Mouse (Mus musculus): ENCODE data around the gene Gpr155.

Gene Gpr155

DNA sequence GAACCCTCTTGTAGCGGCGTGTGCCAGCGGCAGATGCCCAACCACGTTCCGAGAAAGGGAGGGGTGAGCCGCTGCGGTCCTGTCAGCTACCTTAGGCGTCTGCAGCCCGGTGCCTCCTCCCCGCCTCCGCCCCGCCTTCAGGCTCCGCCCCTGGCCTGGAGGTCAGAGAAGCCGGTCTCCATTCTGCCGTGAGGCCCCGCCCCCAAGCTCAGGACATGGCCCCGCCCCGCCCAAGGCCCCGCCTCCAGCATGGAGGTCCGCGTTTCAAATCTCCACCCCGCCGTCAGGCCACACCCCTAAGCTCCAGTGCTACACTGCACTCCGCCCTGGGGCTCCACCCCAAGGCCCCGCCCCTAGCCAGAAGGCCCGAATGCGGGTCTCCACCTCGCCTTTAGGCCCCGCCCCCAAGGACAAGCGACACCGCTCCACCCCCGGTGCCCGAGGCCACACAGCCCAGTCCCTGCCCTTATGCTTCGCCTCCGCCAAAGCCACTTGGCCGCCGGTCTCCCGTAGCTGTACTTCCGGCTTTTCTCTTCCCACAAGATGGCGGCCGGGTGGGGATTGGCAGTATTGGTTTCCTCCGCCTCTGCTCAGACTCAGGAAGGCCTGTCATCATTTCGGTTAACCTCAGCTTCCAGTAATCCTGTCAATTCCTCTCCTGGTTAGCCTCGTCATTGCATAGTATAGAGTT, at the start of gene Gpr155:
Gpr155 (minus strand) TSS at position 217 of the 691 bp plus-strand sequence.
- DNase-seq = peak; percentile 100

GRCm38 (mm10) chr2:73435847-73436246, 49.5 kb upstream of the Gpr155 start:
- DNase-seq = no peak

GRCm38 (mm10) chr2:73431959-73432396, 45.6 kb upstream of the Gpr155 start:
- peak in 1 of 2 experiments; percentile 14 for DNase-seq

DNA sequence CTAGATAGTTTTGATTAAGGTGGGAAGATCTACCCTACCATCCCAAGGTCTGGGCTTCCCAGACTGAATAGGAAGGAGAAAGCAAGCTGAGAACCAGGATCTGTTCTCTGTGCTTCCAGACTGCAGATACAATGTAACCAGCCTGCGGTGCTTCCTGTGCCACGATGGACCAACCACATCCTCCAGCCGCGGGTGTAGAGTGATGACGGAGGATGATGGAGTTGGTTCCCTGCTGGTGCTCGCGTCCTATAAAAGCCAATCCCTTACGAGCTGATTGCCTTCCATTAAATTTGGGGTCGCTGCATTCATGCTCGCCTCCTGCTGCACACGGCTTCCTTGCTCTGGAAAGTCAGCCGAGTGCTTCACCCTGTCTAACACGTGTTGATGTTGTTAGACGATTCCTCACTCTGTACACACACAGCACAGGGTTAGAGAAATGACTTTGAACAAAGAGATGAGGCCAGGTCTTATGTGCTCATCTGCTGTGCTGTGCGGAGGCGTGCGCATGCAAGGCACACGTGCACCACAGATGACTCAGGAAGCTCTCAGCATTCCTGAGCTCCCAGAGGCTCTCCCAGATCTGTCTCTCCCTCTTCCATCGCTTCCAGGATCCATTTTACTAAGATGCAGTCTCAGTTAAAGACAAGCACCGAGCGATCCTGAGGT, 42.6 kb upstream of the Gpr155 start:
- no peak for DNase-seq

GRCm38 (mm10) chr2:73427293-73427692, 40.9 kb upstream of the Gpr155 start:
- DNase-seq = peak; percentile 21 to 54

- DNase-seq = no peak
Observed at GRCm38 (mm10) chr2:73425822-73426221, 39.5 kb upstream of the Gpr155 start.

DNA sequence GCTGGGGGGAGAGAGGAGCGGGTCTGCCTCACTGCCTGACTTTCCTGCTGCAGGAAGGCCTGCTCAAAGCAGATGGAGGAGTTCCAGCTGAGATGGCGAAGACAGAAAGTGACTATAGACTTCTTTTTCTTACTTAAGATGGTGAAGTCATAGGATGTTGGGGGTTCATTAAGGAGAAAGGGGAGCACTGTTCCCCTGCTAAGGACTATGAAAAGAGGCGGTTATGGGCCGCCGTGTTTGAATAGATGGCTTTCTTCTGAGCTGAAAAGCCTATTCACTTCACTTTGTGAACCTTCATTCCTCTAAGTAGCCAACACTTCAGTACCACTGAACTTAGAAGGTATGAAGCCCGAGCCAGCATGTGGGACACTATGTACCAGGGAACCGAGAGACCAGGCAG, 33.4 kb upstream of the Gpr155 start:
- no peak for DNase-seq

- DNase-seq = peak in 1 of 2 experiments; percentile 34
Observed at GRCm38 (mm10) chr2:73419285-73419684, 32.9 kb upstream of the Gpr155 start.

GRCm38 (mm10) chr2:73415892-73416291, 29.5 kb upstream of the Gpr155 start:
- DNase-seq = no peak

- DNase-seq = no peak
Observed at GRCm38 (mm10) chr2:73410076-73410475, 23.7 kb upstream of the Gpr155 start.

GRCm38 (mm10) chr2:73407662-73408061, 21.3 kb upstream of the Gpr155 start:
- no peak for DNase-seq

DNA sequence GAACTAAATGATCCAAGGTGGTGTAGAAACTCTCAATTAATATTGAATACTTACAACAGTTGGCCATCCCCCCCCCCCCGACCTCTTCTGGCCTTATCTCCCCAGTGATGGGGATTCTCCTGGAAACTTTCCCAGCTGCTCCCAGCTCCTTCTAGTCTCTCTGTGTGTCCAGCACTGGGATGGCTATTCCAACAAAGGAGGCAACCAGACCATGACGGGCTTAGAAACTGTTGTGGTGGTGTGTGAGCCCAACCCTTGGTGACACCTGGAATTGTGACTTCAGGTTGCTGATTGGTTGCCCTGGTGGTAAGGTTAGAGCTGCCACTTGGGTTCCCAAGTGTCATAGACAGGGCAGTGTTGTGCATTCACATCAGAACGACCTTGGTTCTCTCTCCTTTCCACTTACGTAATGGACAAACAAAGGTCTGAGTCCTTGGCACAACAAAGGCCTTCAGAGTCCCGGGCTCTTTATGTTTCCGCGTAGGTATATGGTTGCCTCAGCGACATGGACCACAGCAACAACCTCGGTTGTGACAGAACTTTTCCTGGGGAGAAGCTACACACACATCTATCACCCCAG, 20.1 kb upstream of the Gpr155 start:
- DNase-seq = no peak

DNA sequence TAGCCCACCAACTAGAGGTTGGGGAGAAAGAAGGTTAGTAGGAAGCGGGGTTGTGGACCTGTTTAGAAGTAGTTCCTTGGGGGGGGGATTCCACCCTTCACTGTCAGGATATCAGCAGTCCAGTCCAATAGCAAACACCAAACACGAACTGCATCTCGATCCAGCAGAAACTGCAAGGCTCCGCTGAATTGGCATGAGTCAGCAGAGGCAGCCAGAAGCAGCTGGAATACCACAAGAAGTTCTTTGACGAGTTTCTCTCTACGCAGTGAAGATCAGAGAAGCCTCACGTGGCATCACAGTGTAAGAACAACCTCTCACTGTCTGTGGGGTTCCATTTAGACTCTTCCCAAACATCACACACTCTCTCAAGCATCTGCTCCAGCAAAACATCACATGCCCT, 18.6 kb upstream of the Gpr155 start:
- DNase-seq = no peak

GRCm38 (mm10) chr2:73404442-73404841, 18.1 kb upstream of the Gpr155 start:
- DNase-seq = no peak

DNA sequence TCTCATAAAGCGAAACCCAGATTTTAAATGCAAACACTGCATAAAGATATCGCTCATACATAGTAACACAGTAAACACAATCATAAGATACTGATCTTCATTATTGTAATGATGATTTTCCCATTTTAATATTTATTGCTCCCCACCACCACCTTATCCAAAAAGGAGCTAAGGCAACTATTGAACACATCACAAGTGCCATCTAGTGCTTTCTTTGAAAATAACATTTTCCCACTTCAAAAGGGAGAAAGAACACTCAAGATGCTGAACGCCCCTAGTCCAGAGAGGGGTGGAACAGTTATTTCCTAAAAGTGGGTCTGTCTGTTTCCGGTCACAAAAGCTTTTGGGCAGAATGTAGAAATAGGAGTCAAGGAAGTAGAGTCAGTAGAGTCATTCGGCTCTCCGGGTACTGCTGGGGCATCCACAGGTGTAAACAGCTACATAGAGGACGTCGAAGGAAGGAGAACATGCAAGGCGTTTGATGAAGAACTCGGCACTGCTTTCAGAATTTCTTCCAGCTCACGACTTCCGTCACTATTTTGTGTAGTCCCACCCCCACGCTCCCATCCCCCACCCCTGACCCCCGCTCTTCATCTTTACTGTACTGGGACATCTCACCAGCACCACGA, 17.1 kb upstream of the Gpr155 start:
- no peak for DNase-seq

DNA sequence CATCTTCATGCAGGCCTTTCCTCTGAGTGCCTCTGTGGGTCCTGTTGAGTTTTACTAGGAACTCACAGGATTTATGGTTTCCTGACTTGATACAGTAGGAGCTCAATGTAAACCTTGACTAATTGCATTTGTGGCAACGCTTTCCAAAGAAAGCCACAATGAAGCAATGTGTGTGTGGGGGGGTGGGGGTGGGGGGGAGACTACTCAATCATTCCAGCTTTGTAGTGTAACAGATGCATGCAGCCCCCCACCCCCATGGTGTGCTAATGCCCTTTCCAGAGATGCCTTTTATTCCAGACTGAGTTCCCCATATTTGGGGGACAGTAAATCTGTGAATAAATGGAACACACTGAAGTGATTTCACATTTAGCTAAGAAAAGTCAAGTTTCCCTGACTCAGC, 15.3 kb upstream of the Gpr155 start:
- DNase-seq = no peak

DNA sequence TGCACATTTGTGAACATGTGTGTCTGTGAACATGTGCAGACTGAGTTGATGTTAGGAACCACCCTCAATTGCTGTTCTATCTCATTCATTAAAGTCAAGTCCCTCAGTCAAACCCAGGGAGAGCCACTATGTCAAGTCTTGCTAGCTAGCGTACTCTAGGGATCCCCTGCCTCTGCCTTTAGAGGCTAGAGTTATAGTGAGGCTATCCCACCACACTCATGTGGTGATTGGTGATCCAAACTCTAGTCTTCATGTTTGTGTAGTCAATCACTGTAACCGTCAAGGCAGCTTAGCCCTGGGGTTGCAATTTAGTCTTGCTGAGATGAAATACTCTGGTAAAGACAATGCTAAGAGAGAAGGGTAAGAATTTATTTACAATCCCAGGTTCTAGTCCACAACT, 11.1 kb upstream of the Gpr155 start:
- no peak for DNase-seq

- DNase-seq = no peak
Observed at GRCm38 (mm10) chr2:73396828-73397325, 10.5 kb upstream of the Gpr155 start.

- DNase-seq = no peak
Observed at GRCm38 (mm10) chr2:73395516-73395915, 9.1 kb upstream of the Gpr155 start.

- no peak for DNase-seq
Observed at GRCm38 (mm10) chr2:73394476-73394875, 8.1 kb upstream of the Gpr155 start.

DNA sequence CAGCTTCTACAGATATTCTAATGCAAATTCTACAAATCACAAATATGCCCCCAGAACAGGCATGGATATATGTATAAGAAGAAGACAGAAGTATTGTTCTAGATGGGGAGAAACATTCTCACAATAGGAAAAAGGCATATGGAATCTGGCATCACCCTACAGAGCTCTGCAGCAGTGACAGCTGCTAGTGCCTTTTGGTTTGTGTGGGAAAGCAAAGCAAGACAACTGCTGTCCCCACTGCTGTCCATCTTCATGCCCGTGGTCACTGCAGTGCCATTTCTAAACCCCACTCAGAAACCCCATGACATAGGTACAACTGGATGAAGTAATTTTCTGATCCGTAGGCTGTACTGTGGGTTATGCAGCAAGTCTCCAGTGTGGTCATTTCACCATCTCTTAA, 6.4 kb upstream of the Gpr155 start:
- DNase-seq = no peak

- DNase-seq = no peak
Observed at GRCm38 (mm10) chr2:73389951-73390350, 3.6 kb upstream of the Gpr155 start.

DNA sequence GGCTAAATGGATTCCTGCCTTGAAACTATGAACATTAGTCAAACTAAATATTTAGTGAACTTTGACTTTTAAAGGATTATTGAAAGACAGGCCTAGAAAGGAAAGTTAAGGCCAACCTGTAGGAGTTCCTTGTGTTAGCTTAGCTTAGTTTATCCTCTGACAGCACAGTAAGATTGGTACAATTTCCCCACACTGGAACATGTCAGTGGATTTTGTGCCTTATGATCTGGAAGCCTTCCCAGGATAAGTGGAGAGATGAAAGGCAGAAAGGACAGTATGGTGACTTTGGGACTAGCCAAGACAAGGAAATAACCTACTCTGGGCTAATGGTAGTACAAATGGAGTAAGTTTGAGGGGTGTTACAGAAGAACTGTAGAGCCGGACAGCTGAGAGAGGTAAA, 1.4 kb upstream of the Gpr155 start:
- no peak for DNase-seq
